Mouse (Mus musculus): ENCODE data around the gene Tex26. TPM values are rescaled to one million over a fixed set of nuclear protein-coding genes. Genes with fewer than 3 reads are reported as not detected.

Tex26 gene
- polyA plus RNA-seq, 1 experiment from 2014 or later, result 1.0 TPM

- peak overlapping the region; percentile 95 for H3K27ac ChIP-seq (replicated peaks)
- under 1% methylated on average over 18 of the region's 18 CpGs for WGBS
- H3K4me1 ChIP-seq, result peaks cover 45% of the 10 kb centered on the region
- H3K9me3 ChIP-seq (replicated peaks), result no peaks in the 10 kb centered on the region
- H3K36me3 ChIP-seq, result no peaks in the 10 kb centered on the region
- H3K4me3 ChIP-seq, result peak overlapping the region; percentile 56
- DNase-seq (ENCODE audit: low spot score), result peak; percentile 84
- H3K27me3 ChIP-seq (ENCODE audit: low read depth, poor library complexity, severe bottlenecking), result peaks cover 28% of the 10 kb centered on the region
Measured at GRCm38 (mm10) chr5:149440180-149440573, 717 bp downstream of the Tex26 start.

GRCm38 (mm10) chr5:149441646-149442276 lies 2.3 kb downstream of the Tex26 start:
- Histone ChIP-seq H3K4me3 (0 out of 2 replicates have a peak overlapping the region, but pooled peaks have one; percentile 9), H3K9me3 (replicated peaks) (no peaks in the 10 kb centered on the region), H3K27me3 (ENCODE audit: low read depth, poor library complexity, severe bottlenecking) (peaks cover 31% of the 10 kb centered on the region), H3K27ac (replicated peaks) (peak overlapping the region; percentile 95), H3K4me1 (peaks cover 44% of the 10 kb centered on the region), H3K36me3 (no peaks in the 10 kb centered on the region)
- WGBS, result 44% methylated on average over 14 of the region's 14 CpGs
- DNase-seq (ENCODE audit: low spot score), result peak; percentile 53

- Histone ChIP-seq H3K27me3 (ENCODE audit: low read depth, poor library complexity, severe bottlenecking) (peaks cover 31% of the 10 kb centered on the region), H3K9me3 (replicated peaks) (no peaks in the 10 kb centered on the region), H3K36me3 (no peaks in the 10 kb centered on the region), H3K27ac (replicated peaks) (peak overlapping the region; percentile 95), H3K4me3 (no peak overlapping the region), H3K4me1 (peaks cover 44% of the 10 kb centered on the region)
- DNase-seq (ENCODE audit: low spot score), result peak; percentile 28
- 55% methylated on average over 15 of the region's 15 CpGs for WGBS
Measured at GRCm38 (mm10) chr5:149442277-149442660, 2.8 kb downstream of the Tex26 start.

GRCm38 (mm10) chr5:149444451-149444850 lies 5.0 kb downstream of the Tex26 start:
- no peaks in the 10 kb centered on the region for H3K36me3 ChIP-seq

GRCm38 (mm10) chr5:149446495-149446894 lies 7.0 kb downstream of the Tex26 start:
- Histone ChIP-seq H3K9me3 (replicated peaks) (0 out of 2 replicates have a peak, but pooled peaks cover 5% of the 10 kb centered on the region), H3K4me3 (no peak overlapping the region), H3K4me1 (peaks cover 14% of the 10 kb centered on the region), H3K27ac (replicated peaks) (no peak overlapping the region), H3K36me3 (no peaks in the 10 kb centered on the region), H3K27me3 (ENCODE audit: low read depth, poor library complexity, severe bottlenecking) (peaks cover 31% of the 10 kb centered on the region)
- WGBS, result 87% methylated on average over 7 of the region's 7 CpGs
- DNase-seq (ENCODE audit: low spot score), result no peak

More at GRCm38 (mm10) chr5:149444451-149444850, 5.0 kb downstream of the Tex26 start:
- DNase-seq (ENCODE audit: low spot score), result no peak
- H3K9me3 ChIP-seq (replicated peaks), result 0 out of 2 replicates have a peak, but pooled peaks cover 5% of the 10 kb centered on the region
- peaks cover 31% of the 10 kb centered on the region for H3K27me3 ChIP-seq (ENCODE audit: low read depth, poor library complexity, severe bottlenecking)
- WGBS, result 86% methylated on average over 4 of the region's 4 CpGs
- peaks cover 35% of the 10 kb centered on the region for H3K4me1 ChIP-seq
- no peak overlapping the region for H3K27ac ChIP-seq (replicated peaks)
- no peak overlapping the region for H3K4me3 ChIP-seq

GRCm38 (mm10) chr5:149447733-149448132 lies 8.3 kb downstream of the Tex26 start:
- no peak for DNase-seq (ENCODE audit: low spot score)
- Histone ChIP-seq H3K4me3 (no peak overlapping the region), H3K9me3 (replicated peaks) (peaks cover 5% of the 10 kb centered on the region; the same call in 1 of the 2 replicates), H3K4me1 (peaks cover 2% of the 10 kb centered on the region; the same call in 1 of the 2 replicates), H3K27ac (replicated peaks) (no peak overlapping the region), H3K27me3 (ENCODE audit: low read depth, poor library complexity, severe bottlenecking) (peaks cover 26% of the 10 kb centered on the region), H3K36me3 (no peaks in the 10 kb centered on the region)
- whole genome bisulfite sequencing, result 84% methylated on average over 5 of the region's 5 CpGs

- H3K27ac ChIP-seq (replicated peaks), result no peak overlapping the region
- WGBS, result 83% methylated on average over 7 of the region's 7 CpGs
- 0 out of 2 replicates have a peak, but pooled peaks cover 4% of the 10 kb centered on the region for H3K4me1 ChIP-seq
- H3K9me3 ChIP-seq (replicated peaks), result peaks cover 5% of the 10 kb centered on the region; the same call in 1 of the 2 replicates
- no peaks in the 10 kb centered on the region for H3K36me3 ChIP-seq
- H3K27me3 ChIP-seq (ENCODE audit: low read depth, poor library complexity, severe bottlenecking), result peaks cover 10% of the 10 kb centered on the region
- no peak overlapping the region for H3K4me3 ChIP-seq
- no peak for DNase-seq (ENCODE audit: low spot score)
Measured at GRCm38 (mm10) chr5:149449406-149449805, 9.9 kb downstream of the Tex26 start.

GRCm38 (mm10) chr5:149451209-149451681 lies 11.8 kb downstream of the Tex26 start:
- H3K27ac ChIP-seq (replicated peaks), result no peak overlapping the region
- no peaks in the 10 kb centered on the region for H3K36me3 ChIP-seq
- DNase-seq (ENCODE audit: low spot score), result no peak
- H3K27me3 ChIP-seq (ENCODE audit: low read depth, poor library complexity, severe bottlenecking), result no peaks in the 10 kb centered on the region
- peaks cover 5% of the 10 kb centered on the region; the same call in 1 of the 2 replicates for H3K9me3 ChIP-seq (replicated peaks)
- WGBS, result 91% methylated on average over 7 of the region's 7 CpGs
- H3K4me1 ChIP-seq, result 0 out of 2 replicates have a peak, but pooled peaks cover 4% of the 10 kb centered on the region
- no peak overlapping the region for H3K4me3 ChIP-seq

GRCm38 (mm10) chr5:149454281-149454680 lies 14.8 kb downstream of the Tex26 start:
- H3K27me3 ChIP-seq (ENCODE audit: low read depth, poor library complexity, severe bottlenecking), result no peaks in the 10 kb centered on the region
- WGBS, result 27% methylated on average over 6 of the region's 6 CpGs
- no peaks in the 10 kb centered on the region for H3K36me3 ChIP-seq
- no peak overlapping the region for H3K27ac ChIP-seq (replicated peaks)
- peak; percentile 76 for DNase-seq (ENCODE audit: low spot score)
- no peak overlapping the region for H3K4me3 ChIP-seq
- H3K9me3 ChIP-seq (replicated peaks), result no peaks in the 10 kb centered on the region; the same call in 1 of the 2 replicates
- H3K4me1 ChIP-seq, result peaks cover 16% of the 10 kb centered on the region

GRCm38 (mm10) chr5:149456544-149456943 lies 17.1 kb downstream of the Tex26 start:
- Histone ChIP-seq H3K9me3 (replicated peaks) (no peaks in the 10 kb centered on the region; the same call in 1 of the 2 replicates), H3K4me1 (peaks cover 18% of the 10 kb centered on the region), H3K27me3 (ENCODE audit: low read depth, poor library complexity, severe bottlenecking) (no peaks in the 10 kb centered on the region), H3K27ac (replicated peaks) (0 out of 2 replicates have a peak overlapping the region, but pooled peaks have one; percentile 23), H3K4me3 (no peak overlapping the region), H3K36me3 (no peaks in the 10 kb centered on the region)
- WGBS, result 90% methylated on average over 7 of the region's 7 CpGs
- no peak for DNase-seq (ENCODE audit: low spot score)

- no peaks in the 10 kb centered on the region for H3K36me3 ChIP-seq
- H3K4me1 ChIP-seq, result peaks cover 27% of the 10 kb centered on the region
- 87% methylated on average over 3 of the region's 3 CpGs for WGBS
- no peak overlapping the region for H3K27ac ChIP-seq (replicated peaks)
- no peak for DNase-seq (ENCODE audit: low spot score)
- H3K9me3 ChIP-seq (replicated peaks), result no peaks in the 10 kb centered on the region
- no peak overlapping the region for H3K4me3 ChIP-seq
- no peaks in the 10 kb centered on the region for H3K27me3 ChIP-seq (ENCODE audit: low read depth, poor library complexity, severe bottlenecking)
Measured at GRCm38 (mm10) chr5:149462071-149462470, 22.6 kb downstream of the Tex26 start.

GRCm38 (mm10) chr5:149465305-149465704 lies 25.8 kb downstream of the Tex26 start:
- Histone ChIP-seq H3K4me3 (no peak overlapping the region), H3K4me1 (peaks cover 16% of the 10 kb centered on the region), H3K27ac (replicated peaks) (0 out of 2 replicates have a peak overlapping the region, but pooled peaks have one; percentile 42), H3K27me3 (ENCODE audit: low read depth, poor library complexity, severe bottlenecking) (no peaks in the 10 kb centered on the region), H3K9me3 (replicated peaks) (no peaks in the 10 kb centered on the region), H3K36me3 (no peaks in the 10 kb centered on the region)
- no peak for DNase-seq (ENCODE audit: low spot score)
- 58% methylated on average over 5 of the region's 5 CpGs for WGBS

GRCm38 (mm10) chr5:149474142-149474541 lies 34.7 kb downstream of the Tex26 start:
- no peak overlapping the region for H3K4me3 ChIP-seq
- H3K4me1 ChIP-seq, result no peaks in the 10 kb centered on the region
- DNase-seq (ENCODE audit: low spot score), result no peak
- H3K36me3 ChIP-seq, result no peaks in the 10 kb centered on the region
- H3K27me3 ChIP-seq (ENCODE audit: low read depth, poor library complexity, severe bottlenecking), result no peaks in the 10 kb centered on the region
- H3K9me3 ChIP-seq (replicated peaks), result peaks cover 7% of the 10 kb centered on the region; the same call in 1 of the 2 replicates
- 94% methylated on average over 9 of the region's 9 CpGs for WGBS
- H3K27ac ChIP-seq (replicated peaks), result no peak overlapping the region
